Mouse (Mus musculus): ENCODE data around the gene Atoh7. TPM values are rescaled to one million over a fixed set of nuclear protein-coding genes. Genes with fewer than 3 reads are reported as not detected.

The Atoh7 gene
- total RNA-seq (2023): not detected

DNA sequence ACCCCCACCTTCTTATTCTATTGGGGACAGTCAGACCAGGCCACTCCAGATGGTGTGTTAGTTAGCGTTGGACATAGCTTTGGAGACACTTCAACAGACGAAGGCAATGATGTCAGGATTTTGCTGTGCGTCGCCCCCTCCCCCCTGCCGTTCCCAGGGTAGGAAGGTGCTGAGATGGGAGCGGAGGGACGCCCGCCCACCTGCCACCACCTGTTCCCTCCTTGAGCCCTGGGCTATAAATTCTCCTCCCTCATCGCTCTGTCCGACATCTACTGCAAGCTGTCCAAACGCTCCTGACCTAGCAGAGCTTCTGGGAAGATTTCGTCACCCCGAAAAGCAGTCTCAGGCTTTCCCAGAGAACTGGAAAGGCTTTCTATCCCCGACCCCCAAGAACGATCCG is at the start of gene Atoh7:
Atoh7 (plus strand) TSS at position 131 of the 400 bp plus-strand sequence.

GRCm38 (mm10) chr10:63059862-63060261 is 39.6 kb upstream of the Atoh7 start, which contains the start of gene Pbld1:
TSS of gene Pbld1 (plus strand) at chr10:63060162.

Other genes with a start within 250 kb of the Atoh7 start
- gene Tet1, start 190.7 kb upstream of the Atoh7 start, total RNA-seq (2023): 1 to 10 TPM; 1.3 to 1.5 TPM
- 10 to 100 TPM; 12.8 to 12.9 TPM for gene Slc25a16, start 179.0 kb upstream of the Atoh7 start, total RNA-seq (2023)
- 10 to 100 TPM; 87.9 to 97.2 TPM for gene Dna2, start 152.6 kb upstream of the Atoh7 start, total RNA-seq (2023)
- 10 to 100 TPM; 10.3 to 11.3 TPM for gene Rufy2, start 119.4 kb upstream of the Atoh7 start, total RNA-seq (2023)
- gene Hnrnph3, start 75.4 kb upstream of the Atoh7 start, total RNA-seq (2023): 10 to 100 TPM; 50.2 to 52.4 TPM
- under 1 TPM in 1 of 2 experiments, not detected in 1; 0.76 TPM for gene Pbld2, start 75.3 kb upstream of the Atoh7 start, total RNA-seq (2023)
- gene Pbld1, start 39.5 kb upstream of the Atoh7 start, total RNA-seq (2023): under 1 TPM in 1 of 2 experiments, not detected in 1; 0.21 TPM
- gene Mypn, start 104.3 kb downstream of the Atoh7 start, total RNA-seq (2023): under 1 TPM in 1 of 2 experiments, not detected in 1; 0.18 TPM
- gene Herc4, start 144.2 kb downstream of the Atoh7 start, total RNA-seq (2023): 100 to 1,000 TPM; 320 to 326 TPM